Mouse (Mus musculus): ENCODE results near the gene Fis1.

DNA sequence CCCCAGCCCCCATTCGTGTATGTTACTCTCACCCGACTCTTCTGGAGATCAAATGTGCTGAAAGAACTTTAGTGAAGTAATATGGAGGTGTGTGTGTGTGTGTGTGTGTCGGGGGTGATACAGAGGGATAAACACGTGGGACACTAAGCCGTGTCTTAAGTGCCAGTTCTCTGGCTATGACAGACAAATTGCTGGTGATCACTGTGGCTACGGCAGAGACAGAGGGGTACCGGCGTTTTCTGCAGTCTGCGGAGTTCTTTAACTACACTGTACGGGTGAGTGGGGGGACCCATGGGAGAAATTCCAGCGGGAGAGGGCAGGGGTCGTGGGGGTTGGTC lies 34.8 kb downstream of the Fis1 start, which contains the start of gene Znhit1:
- TF ChIP-seq EP300 (IDR thresholded peaks at IDR 0.05) (no peak), CTCF (IDR thresholded peaks at IDR 0.05) (no peak)

All from lung, postnatal 0 days (tissue).